Mouse (Mus musculus) cerebellum, adult 11 months (tissue): ENCODE data around the gene Setd4.

ENCODE experiments used
- DNase-seq: peaks from one replicate; pipeline ENCODE4 v3.0.0; 2022

The Setd4 gene

DNA sequence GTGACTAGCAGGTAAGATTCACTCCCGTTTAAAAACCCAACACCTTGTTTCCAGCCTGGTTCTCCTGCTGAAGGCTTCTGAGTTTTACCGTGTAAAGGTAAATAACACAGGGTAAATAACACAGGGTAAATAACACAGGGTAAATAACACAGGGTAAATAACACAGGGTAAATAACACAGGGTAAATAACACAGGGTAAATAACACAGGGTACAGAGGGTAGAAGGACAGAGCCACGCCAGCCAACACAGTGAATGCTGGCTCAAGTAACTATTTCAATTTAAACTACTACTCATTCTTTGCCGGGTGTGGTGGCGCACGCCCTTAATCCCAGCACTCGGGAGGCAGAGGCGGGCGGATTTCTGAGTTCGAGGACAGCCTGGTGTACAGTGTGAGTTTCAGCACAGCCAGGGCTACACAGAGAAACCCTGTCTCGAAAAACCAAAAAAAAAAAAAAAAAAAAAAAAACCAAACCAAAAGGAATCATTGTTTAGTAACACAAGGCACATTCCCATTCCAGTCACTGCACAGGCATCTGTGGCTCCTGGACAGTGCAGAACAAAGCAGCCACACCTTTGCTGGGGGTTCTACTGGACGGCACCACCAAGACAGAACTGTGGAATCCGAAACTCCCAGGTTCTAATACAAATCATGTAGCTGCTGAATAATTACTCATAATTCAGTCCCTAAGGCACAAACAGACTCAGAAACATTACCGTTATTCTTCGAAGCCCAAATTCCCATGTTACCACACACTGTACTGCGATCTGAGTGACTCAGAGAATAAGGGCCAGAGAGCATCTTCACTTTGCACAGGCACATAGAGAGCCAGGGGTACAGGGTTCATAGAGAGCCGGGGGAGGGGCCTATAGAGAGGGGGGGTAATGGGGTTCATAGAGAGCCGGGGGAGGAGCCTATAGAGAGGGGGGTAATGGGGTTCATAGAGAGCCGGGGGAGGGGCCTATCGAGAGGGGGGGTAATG, 12.1 kb downstream of the Setd4 start:
- no peak for DNase-seq

DNA sequence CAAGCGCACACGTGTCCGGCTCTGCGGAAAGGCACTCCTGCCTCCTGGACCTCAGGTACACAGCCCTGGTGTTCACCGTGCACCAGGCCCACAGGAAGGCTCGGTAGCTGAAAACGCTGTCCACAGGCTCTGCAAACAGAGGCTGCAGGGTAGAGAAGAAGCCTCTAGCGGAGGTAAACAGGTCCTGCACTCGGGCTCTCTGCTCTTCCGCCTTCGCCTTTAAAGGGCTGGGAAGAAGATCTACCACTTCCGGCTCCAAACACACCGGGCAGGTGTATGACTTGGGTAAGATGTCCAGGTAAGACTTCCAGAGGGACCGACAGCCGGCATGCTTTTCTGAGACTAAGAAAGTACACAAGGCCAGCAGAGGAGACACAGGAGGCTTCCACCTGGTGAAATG, 12.9 kb downstream of the Setd4 start:
- DNase-seq = no peak

- no peak for DNase-seq
These were observed 15.6 kb downstream of the Setd4 start for GRCm38 (mm10) chr16:93588281-93588680.

DNA sequence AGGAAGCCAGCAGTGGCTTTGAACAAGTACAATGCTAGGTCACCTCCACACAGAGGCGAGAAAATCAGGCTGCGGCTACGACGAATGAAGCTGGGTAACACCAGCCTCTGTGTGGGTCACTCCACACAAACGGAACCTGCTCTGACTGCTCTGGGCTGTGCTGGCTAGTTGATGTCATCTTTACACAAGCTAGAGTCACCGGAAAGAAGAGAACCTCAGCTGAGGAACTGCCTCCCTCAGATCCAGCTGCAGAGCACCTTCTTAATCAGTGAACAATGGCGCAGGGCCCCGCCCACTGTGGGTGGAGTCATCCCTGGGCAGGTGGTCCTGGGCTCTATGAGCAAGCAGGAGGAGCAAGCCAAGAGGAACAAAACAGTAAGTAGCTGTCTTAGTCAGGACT, 17.5 kb downstream of the Setd4 start:
- DNase-seq = no peak

DNA sequence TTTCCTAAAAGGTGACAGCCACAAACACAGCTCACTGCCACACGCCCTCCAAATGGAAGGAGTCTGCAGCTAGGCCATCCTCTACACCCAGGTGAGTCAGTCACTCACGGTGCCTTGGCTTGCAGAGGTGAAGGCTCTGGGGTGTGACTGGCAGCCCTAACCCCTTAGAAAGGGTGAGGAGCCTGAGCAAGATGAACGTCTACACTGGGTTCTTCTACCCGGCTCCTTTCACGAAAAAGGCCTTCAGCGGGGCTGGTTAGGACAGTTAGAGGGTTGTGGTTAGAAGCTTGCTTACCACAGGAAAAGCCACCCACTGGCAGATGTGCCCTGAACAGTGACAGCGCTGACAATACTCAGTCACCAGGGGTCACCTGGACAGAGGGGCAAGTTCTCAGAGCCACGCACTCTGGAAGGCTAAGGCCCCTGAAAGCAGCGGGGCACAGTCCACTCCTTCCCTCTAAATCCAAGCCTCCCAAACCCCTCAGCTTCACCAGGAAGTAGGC, 18.1 kb downstream of the Setd4 start:
- no peak for DNase-seq

GRCm38 (mm10) chr16:93584976-93585702, 18.7 kb downstream of the Setd4 start:
- no peak for DNase-seq

- no peak for DNase-seq
These were observed 22.7 kb downstream of the Setd4 start for GRCm38 (mm10) chr16:93581125-93581524.

DNA sequence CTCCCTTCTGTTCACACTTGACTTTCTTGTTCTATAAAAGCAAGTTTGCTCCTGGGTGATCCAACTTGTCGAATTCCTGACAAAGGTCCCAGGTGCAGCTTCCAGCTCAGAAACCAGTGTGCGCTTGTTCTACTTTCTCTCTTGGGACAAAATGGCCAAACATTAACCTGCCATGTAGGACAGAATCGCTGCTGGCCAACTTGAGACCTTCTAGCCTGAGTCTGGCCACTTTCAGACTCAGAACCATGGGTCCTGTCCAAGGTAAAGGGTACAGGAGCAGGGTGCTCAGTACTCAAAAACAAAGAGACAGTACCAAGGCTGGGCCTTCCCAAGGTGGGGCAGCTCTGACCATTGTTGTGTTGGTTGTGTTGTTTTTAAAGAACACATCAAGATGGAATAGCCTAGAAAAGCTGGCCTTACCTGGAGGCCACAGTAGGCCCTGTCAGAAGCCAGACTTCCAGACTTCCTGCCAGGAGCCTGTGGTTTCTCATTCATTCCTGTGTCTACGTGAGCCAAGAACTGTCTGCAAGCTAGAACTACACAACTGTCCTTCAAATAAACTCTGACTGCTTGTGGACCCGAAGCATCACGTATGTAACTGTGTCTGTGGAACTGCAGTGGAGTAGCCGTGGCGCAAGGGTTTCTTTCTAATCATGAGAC, 25.4 kb downstream of the Setd4 start:
- DNase-seq = no peak

DNA sequence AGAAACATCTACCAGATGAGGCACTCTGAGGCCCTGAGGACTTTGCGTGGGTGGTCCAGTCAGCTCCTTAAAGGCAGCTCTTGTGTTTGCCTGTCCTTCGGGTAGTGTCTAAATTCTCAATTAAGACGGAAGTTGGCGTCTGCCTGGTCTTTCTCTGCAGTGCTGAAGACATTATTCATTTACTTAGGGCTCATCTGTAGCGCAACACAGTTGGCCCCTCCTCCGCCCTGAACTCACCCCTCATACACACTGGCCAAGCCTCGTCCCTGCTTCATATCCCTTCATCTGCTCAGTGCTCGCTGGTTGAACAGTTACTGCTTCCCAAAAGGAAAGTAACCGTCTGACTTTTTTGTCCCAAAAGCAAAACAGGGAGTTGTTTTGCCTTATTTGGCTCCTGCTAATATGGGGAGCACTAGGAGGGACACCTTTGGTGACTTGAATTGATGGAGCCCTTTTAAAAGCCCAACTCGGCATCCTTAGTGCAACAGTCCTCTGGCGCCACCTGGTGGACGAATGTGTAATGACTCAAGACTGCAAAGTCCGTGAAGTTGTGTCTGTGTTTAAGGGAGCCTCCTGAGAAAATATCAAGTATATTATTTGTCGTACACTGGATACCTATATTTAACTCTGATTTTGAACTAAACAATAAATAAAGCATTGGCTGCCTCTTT, 27.3 kb downstream of the Setd4 start:
- peak; percentile 62 for DNase-seq

DNA sequence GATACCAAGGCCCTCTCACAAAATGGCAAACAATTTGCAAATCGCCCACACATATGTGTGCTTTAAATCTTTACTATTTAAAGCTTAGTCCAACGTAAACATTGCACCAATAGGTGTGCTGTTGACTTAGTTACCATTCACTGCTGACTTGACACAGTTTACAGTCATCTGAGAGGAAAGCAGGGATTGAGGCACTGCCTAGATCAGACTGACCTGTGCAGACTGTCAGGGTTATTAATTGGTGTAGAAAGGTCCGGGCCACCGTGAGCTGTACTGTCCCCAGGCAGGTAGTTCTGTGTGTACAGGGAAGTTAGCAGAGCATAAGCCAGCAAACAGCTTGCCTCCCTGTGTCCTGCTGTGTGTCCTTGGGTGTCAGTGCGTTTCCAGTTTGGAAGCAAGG, 28.3 kb downstream of the Setd4 start:
- DNase-seq = no peak

- no peak for DNase-seq
These were observed 29.2 kb downstream of the Setd4 start for GRCm38 (mm10) chr16:93574521-93575191.

- no peak for DNase-seq
These were observed 30.4 kb downstream of the Setd4 start for GRCm38 (mm10) chr16:93573434-93573833.

GRCm38 (mm10) chr16:93572383-93572782, 31.5 kb downstream of the Setd4 start:
- no peak for DNase-seq

DNA sequence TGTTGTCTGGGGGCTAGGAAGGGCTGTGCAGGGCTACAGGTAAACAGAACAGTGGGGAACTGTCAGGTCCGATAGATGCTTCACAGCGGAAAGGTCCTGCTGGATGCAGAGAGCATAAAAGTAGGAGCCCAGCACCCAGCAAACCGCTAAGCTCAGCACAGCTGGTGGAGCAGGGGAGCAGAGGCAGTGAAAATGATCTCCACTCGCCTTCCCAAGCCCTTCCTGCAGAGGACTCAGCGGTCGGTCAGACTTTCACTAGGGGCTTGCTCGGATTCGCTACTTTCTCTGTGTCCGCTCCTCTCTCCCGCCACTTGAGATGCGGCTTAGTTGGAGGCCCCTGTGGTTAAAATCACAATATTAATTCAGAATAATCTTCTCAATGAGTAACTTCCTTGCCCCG, 45.4 kb downstream of the Setd4 start:
- no peak for DNase-seq

- DNase-seq = no peak
These were observed 46.2 kb downstream of the Setd4 start for GRCm38 (mm10) chr16:93557646-93558045.

DNA sequence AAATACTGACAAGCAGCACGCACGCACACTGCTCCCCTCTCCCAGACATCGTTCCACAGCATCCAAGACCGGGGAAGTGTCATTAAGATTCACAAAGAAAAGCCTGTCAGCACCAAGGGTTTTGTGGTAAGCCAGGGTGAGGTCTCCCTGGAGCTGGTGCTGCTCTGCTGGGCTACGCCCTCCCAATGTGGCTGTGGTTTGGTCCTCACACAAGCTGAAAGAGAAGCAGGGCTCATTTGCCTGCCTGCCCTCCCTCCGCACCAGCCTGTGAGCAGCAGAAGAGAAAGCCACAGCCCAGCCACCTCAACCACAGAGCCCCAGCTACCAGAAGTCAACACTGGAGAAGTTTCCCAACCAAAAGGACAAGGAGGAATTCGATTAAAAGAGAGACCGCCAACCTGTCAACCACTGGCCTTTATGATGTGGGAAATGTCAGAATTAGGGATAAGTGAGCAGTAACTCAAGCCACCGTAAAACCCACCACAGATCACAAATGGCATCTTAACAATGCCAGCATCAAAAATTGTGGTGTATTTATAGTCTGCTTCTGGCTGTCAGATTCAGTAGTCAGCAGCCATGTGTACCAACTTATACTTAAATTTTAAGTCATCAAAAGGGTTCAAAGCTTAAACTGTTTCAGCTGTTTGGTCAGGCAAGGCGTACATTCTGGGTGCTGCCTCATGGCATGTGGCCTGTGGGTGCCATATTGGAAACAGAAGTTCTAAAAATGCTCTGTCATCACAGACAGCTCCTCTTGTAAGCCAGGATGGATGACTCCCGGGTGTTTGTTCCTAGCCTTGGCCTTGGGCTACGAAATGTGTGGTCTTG, 51.0 kb downstream of the Setd4 start:
- DNase-seq = no peak

DNA sequence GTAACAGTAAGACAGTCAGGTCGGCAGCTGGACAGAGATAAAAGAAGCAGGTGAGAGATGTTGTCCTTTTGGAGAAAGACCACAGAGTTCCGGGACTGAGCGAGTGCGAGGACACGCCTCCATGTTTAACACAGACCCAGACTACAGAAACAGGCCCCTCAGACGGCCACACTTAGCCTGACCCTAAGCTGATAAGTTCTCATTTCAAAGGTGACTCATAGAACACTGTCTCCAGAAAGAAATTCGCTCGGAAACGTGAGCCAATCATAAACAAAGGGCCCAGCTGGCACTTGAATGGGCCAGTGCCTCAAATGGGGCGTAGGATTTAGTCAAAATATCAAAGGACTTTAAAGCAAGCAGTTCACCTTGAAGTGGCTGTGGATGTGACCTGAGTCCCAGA, 54.6 kb downstream of the Setd4 start:
- no peak for DNase-seq

DNA sequence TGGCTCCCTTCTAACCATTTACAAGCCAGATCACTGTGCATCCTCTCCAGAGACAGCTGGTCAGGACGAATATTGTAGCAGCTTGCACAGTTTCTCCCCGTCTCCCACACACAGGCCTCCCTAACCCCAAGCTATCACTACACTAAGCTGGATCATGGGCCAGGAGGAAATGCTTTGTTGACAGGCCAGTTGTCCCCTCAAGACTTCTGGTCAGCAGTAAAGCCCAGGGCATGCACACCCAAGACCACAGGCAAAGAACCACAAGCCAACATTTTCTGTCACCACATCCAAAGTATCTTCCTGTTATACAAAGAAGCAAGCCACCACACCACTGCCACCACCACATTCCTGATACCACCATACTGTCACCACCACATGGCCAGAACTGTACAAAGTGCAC, 55.8 kb downstream of the Setd4 start:
- no peak for DNase-seq

DNA sequence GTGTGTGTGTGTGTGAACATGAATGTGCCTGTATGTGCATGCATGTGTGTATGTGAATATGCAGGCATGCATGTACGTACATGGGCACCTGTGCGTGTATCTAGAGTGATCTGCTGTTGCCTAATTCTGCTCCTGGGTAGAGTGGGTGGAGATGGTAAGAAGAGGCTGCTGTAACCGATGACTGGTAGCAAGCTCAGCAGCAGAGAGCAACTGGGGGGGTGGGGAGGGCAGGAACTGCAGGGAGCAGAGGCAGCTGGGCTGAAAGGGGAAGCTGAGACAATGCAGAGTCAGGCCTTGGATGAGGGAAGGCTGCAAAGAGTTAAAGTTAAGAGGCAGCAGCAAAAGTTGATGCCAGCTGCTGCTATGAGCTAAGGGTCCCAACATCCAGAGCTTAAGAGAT, 56.7 kb downstream of the Setd4 start:
- DNase-seq = no peak

GRCm38 (mm10) chr16:93546354-93546965, 57.4 kb downstream of the Setd4 start:
- no peak for DNase-seq

DNA sequence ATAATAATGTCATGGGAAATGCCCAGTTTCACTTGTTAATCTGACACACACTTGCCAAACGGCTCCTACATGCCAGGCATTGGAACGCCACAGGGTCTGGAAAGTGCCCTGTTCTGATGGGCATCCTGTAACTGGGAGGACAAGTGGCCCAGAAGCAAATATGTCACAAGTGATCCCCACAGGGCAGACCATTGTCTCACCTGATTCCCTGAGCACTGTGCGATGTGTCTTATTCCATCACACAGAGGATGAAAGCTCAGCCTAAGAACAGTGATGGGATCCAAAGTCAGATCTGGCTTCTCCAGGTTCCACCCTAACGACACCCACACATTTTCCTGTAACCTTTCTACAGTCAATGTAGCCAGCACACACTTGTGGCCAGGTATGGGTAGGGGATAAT, 58.9 kb downstream of the Setd4 start:
- no peak for DNase-seq
